Mouse (Mus musculus) erythroblast, embryonic 14.5 days (primary cell): ENCODE measurements around the gene Ccdc120.
"Not testable (repeated sequence)": the region's sequence is repeated elsewhere in the genome, so short reads cannot be mapped to it uniquely, and the experiment has no call there.

Source experiments
- GATA1 ChIP-seq: IDR thresholded peaks from 2 replicates; pipeline ENCODE4 v1.6.1; 2012; ENCODE audit warnings: low read length, inconsistent platforms, mixed read lengths
- TAL1 ChIP-seq: IDR thresholded peaks from 3 replicates; pipeline ENCODE4 v1.6.1; 2012; ENCODE audit warnings: low read length, inconsistent platforms, mixed read lengths

DNA sequence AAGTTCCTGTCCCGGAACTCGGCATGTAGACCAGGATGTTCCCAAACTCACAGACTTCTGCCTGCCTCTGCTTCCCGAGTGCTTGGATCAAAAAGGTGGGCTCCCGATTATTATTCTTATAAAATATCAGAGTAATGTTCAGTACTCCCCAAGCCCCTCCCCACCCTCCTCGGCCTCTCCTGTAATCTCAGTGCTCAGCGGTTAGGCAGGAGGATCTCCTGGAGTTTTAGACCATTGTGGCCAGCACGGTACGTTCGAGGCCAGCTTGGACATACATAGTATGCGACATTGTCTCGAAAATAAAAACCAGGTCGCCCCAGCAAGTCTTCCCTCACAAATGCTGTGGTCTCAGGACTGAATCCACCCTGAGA, 37.0 kb downstream of the Ccdc120 start:
- not testable (repeated sequence) for TF ChIP-seq GATA1, TAL1
